In genomic region chr3:34601116-34601515, GRCm38 (mm10) we compare ENCODE assay signal across 17 mouse cellular contexts. TPM values are rescaled to one million over a fixed set of nuclear protein-coding genes. Genes with fewer than 3 reads are reported as not detected.
"Had no signal": no experiment of that assay in that cellular context is flagged by ENCODE, and none has a peak within 500 bp of the region (broad histone marks: within the 10 kb centered on the region; RNA-seq: fewer than 3 reads in every experiment).

No protein-coding gene starts in this region.

- H3K4me3 ChIP-seq: left cerebral cortex, adult 2 months; limb, embryonic 15.5 days; liver, embryonic 12.5 days; midbrain, embryonic 10.5 days; midbrain, embryonic 15.5 days; neural tube, embryonic 13.5 days had no signal

- H3K4me2 ChIP-seq: limb, embryonic 15.5 days; liver, embryonic 12.5 days; midbrain, embryonic 15.5 days; neural tube, embryonic 13.5 days had no signal

- H3K9me3 ChIP-seq: limb, embryonic 15.5 days; liver, embryonic 12.5 days; midbrain, embryonic 15.5 days; neural tube, embryonic 13.5 days had no signal

- ATAC-seq: liver, embryonic 12.5 days; midbrain, embryonic 15.5 days had no signal

- H3K4me1 ChIP-seq: limb, embryonic 15.5 days; liver, embryonic 12.5 days; midbrain, embryonic 15.5 days; neural tube, embryonic 13.5 days had no signal

- H3K27me3 ChIP-seq: limb, embryonic 15.5 days; liver, embryonic 12.5 days; midbrain, embryonic 15.5 days; neural tube, embryonic 13.5 days had no signal

- H3K27ac ChIP-seq: left cerebral cortex, adult 2 months; limb, embryonic 15.5 days; liver, embryonic 12.5 days; midbrain, embryonic 10.5 days; midbrain, embryonic 15.5 days; neural tube, embryonic 13.5 days had no signal

- H3K36me3 ChIP-seq: limb, embryonic 15.5 days; liver, embryonic 12.5 days; midbrain, embryonic 15.5 days had no signal

- H3K9ac ChIP-seq: limb, embryonic 15.5 days; liver, embryonic 12.5 days; midbrain, embryonic 15.5 days; neural tube, embryonic 13.5 days had no signal

- DNase-seq: kidney, adult 18-20 months; kidney, postnatal 10 days; kidney, postnatal 4 days; lung, postnatal 4 days; retina, postnatal 1 day; right cerebral cortex, postnatal 4 days; spleen, adult 18-20 months; thymus, postnatal 4 days had no signal

RNA-seq across cellular contexts. Expression of gene Sox2, which starts 49.1 kb away (rescaled TPM):
- total RNA-seq: megakaryocyte, adult 5-6 weeks had no signal
- polyA plus RNA-seq: kidney, embryonic 14.5 days; liver, embryonic 12.5 days; liver, embryonic 16.5 days had no signal
